Mouse (Mus musculus) lung, postnatal 0 days (tissue): ENCODE data around the gene Car5a.

Experiments
- CTCF ChIP-seq: IDR thresholded peaks from 2 replicates; pipeline ENCODE4 v1.5.1; 2016; ENCODE audit warnings: antibody characterized with exemption, mild to moderate bottlenecking
- EP300 ChIP-seq: IDR thresholded peaks from 2 replicates; pipeline ENCODE4 v1.6.1; 2016; ENCODE audit warnings: antibody characterized with exemption, mild to moderate bottlenecking, control low read depth

- TF ChIP-seq CTCF (no peak), EP300 (no peak)
Measured at GRCm38 (mm10) chr8:121919158-121919557, 25.5 kb downstream of the Car5a start.
